Mouse (Mus musculus): ENCODE measurements at regions not wholly inside any gene's neighbourhood (a gene's known extent, or its start where the extent isn't known, plus 50 kb on each side); places are given as distances from the start of the nearest gene placed in this dataset.
"Not testable (repeated sequence)": the region's sequence is repeated elsewhere in the genome, so short reads cannot be mapped to it uniquely, and the experiment has no call there.

GRCm38 (mm10) chr17:13581995-13582588 is 178.2 kb upstream of the Afdn start:
- no peak for DNase-seq (ENCODE audit: extremely low spot score, low spot score)

DNA sequence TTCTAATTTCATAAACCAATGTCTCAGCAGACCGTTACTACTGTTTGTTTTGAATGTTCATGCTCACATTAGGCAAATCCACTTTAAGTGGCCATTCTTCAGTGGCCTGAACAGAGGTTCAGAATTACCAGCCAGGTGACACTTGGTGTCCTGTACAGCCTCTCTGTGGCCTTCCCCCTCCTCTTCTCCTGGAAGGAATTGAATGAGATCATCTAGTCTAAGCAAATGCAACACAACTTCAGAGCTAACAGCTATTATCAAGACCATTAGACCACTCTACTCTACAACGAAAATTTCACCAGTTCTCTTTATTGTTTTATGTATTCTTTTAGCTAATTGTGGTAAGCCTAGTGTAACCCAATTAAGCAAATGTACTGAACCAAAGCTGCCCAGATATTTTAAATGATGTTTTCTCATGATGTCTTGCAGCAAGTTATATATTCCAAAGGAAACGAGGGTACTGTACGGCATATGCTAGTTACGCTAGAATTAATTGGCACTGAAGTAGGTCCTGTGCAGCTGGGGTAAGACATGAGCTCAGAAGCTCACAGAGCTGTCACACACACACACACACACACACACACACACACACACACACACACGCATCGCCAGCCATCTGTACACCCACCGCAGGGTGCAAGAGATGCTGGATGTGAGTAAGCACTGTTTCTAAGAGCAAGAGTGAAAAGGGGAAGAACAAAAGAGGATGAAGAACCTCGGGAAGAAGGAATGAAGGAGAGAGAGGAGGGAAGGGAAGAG is 176.7 kb upstream of the Afdn start:
- no peak for DNase-seq (ENCODE audit: extremely low spot score, low spot score)

- no peak for DNase-seq (ENCODE audit: extremely low spot score, low spot score)
These were observed 175.9 kb upstream of the Afdn start for GRCm38 (mm10) chr17:13584394-13584793.

DNA sequence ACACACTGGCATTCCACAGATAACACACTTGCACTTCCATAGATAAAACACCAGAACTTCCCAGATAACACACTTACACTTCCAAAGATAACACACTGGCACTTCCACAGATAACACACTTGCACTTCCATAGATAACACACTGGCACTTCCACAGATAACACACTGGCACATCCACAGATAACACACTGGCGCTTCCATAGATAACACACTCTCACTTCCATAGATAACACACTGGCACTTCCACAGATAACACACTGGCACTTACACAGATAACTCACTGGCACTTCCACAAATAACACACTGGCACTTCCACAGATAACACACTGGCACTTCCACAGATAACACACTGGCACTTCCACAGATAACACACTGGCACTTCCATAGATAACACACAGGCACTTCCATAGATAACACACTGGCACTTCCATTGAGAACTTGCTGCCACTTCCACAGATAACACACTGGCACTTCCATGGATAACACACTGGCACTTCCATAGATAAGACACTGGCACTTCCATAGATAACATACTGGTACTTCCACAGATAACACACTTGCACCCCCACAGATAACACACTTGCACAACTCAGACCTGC is 170.0 kb upstream of the Afdn start:
- DNase-seq (ENCODE audit: extremely low spot score, low spot score): not testable (repeated sequence)
